In the genomic region with DNA sequence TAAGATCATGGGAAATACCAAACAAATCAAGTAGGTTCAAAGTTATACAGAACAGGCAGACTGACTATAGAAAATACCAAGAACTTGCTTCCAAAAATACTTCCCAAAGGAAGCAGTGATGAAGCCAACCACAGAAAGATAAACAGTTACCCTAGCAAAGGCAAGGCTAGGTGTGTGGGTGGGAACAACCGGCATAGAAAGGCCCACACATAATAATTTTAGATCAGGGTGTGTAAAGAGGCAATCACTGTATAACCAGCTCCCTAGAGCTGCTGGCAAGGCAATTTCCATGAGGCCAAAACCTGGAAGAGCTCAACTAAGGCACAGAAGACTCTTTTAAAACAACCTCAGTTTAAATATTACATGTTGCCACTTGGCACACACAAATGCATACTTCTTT, we compare ENCODE assay signal across 33 mouse cellular contexts. TPM values are rescaled to one million over a fixed set of nuclear protein-coding genes. Genes with fewer than 3 reads are reported as not detected.
DNase-seq lines count a peak whose midpoint lies in the region; ATAC-seq and TF ChIP-seq lines count a peak whose summit lies in the region.
"Had no signal": no experiment of that assay in that cellular context is flagged by ENCODE, and none has a peak within 500 bp of the region (broad histone marks: within the 10 kb centered on the region; RNA-seq: fewer than 3 reads in every experiment).

No protein-coding gene starts in this region.

- peaks cover 39% of the 10 kb centered on the region for H3K79me2 ChIP-seq in myocyte (ENCODE audit: control insufficient read depth, insufficient read depth)

- WGBS in forebrain, embryonic 10.5 days, result 86% methylated on average over 1 of the region's 1 CpGs

- no peak for TF ChIP-seq CTCF in layer of hippocampus, adult 2 months (conservative IDR thresholded peaks at IDR 0.05)

- peak overlapping the region; percentile 50 for H3K4me2 ChIP-seq in myocyte (ENCODE audit: low read depth)
- H3K4me2 ChIP-seq: heart, embryonic 15.5 days; hindbrain, embryonic 13.5 days; limb, embryonic 12.5 days; liver, embryonic 12.5 days; midbrain, embryonic 11.5 days; neural tube, embryonic 12.5 days had no signal

- no peak overlapping the region for H3ac ChIP-seq in myocyte (ENCODE audit: control insufficient read depth, insufficient read length)

- no peak for TF ChIP-seq POLR2A in myocyte (IDR thresholded peaks at IDR 0.05; ENCODE audit: insufficient read length, low read depth)

- no peaks in the 10 kb centered on the region for H3K9me3 ChIP-seq in forebrain, embryonic 10.5 days
- H3K9me3 ChIP-seq: heart, embryonic 10.5 days; heart, embryonic 15.5 days; hindbrain, embryonic 13.5 days; limb, embryonic 12.5 days; liver, embryonic 12.5 days; neural tube, embryonic 12.5 days had no signal

- H3K4me3 ChIP-seq in layer of hippocampus, adult 2 months, result no peak overlapping the region
- H3K4me3 ChIP-seq in myocyte, result no peak overlapping the region
- H3K4me3 ChIP-seq in forebrain, embryonic 10.5 days, result no peak overlapping the region
- H3K4me3 ChIP-seq: heart, embryonic 10.5 days; heart, embryonic 15.5 days; hindbrain, embryonic 13.5 days; limb, embryonic 12.5 days; liver, embryonic 12.5 days; neural tube, embryonic 12.5 days had no signal

- H3K36me3 ChIP-seq in myocyte (ENCODE audit: control insufficient read depth, insufficient read depth), result no peaks in the 10 kb centered on the region
- H3K36me3 ChIP-seq in forebrain, embryonic 10.5 days (replicated peaks), result no peaks in the 10 kb centered on the region
- H3K36me3 ChIP-seq: heart, embryonic 10.5 days; heart, embryonic 15.5 days; hindbrain, embryonic 13.5 days; limb, embryonic 12.5 days; liver, embryonic 12.5 days; neural tube, embryonic 12.5 days had no signal

- ATAC-seq in frontal cortex, adult (ENCODE audit: low TSS enrichment), result peak; percentile 76
- ATAC-seq: forebrain, embryonic 14.5 days; intestine, embryonic 16.5 days; liver, embryonic 12.5 days; liver, postnatal 0 days; midbrain, embryonic 16.5 days had no signal

- peak overlapping the region; percentile 67 for H3K27ac ChIP-seq in layer of hippocampus, adult 2 months
- no peak overlapping the region for H3K27ac ChIP-seq in forebrain, embryonic 10.5 days
- H3K27ac ChIP-seq: heart, embryonic 10.5 days; heart, embryonic 15.5 days; hindbrain, embryonic 13.5 days; kidney, postnatal 0 days; limb, embryonic 12.5 days; liver, embryonic 12.5 days; neural tube, embryonic 12.5 days; stomach, postnatal 0 days had no signal

- H3K27me3 ChIP-seq in myocyte (ENCODE audit: control insufficient read depth, insufficient read depth, insufficient read length), result no peaks in the 10 kb centered on the region
- no peaks in the 10 kb centered on the region for H3K27me3 ChIP-seq in forebrain, embryonic 10.5 days (ENCODE audit: poor library complexity, severe bottlenecking)
- H3K27me3 ChIP-seq: CH12.LX; heart, embryonic 15.5 days; hindbrain, embryonic 13.5 days; limb, embryonic 12.5 days; liver, embryonic 12.5 days; neural tube, embryonic 12.5 days had no signal

- no peak for DNase-seq in frontal cortex, postnatal 25 days (ENCODE audit: low spot score in 2 of 2)
- DNase-seq in layer of hippocampus, adult 2 months (ENCODE audit: low spot score in 2 of 2), result peak; percentile 35 to 47
- DNase-seq in layer of hippocampus, adult 9-10 months (ENCODE audit: low spot score), result no peak
- DNase-seq in right cerebral cortex, adult 18-20 months, result peak; percentile 81
- DNase-seq in right cerebral cortex, postnatal 25 days, result no peak
- DNase-seq in forebrain, embryonic 10.5 days (ENCODE audit: extremely low spot score, low spot score), result no peak
- DNase-seq: adrenal gland, adult 8-10 months; cerebellum, adult 11 months; cerebellum, adult 9-10 months; cerebellum, postnatal 36 days; gastrocnemius, postnatal 10 days; heart, postnatal 4 days; kidney, adult 8-10 months; kidney, postnatal 4 days; liver, postnatal 0 days; lung, postnatal 36 days; right cerebral cortex, postnatal 4 days; thymus, postnatal 4 days had no signal

- H3K4me1 ChIP-seq in forebrain, embryonic 10.5 days, result no peaks in the 10 kb centered on the region
- H3K4me1 ChIP-seq: limb, embryonic 12.5 days; liver, embryonic 12.5 days; neural tube, embryonic 12.5 days had no signal

TF ChIP-seq in myocyte, 11 proteins besides CTCF, POLR2A, EP300 and RAD21:
- no peak for TF ChIP-seq MAX (IDR thresholded peaks at IDR 0.05; ENCODE audit: low read depth)
- TF ChIP-seq TCF12 (IDR thresholded peaks at IDR 0.05; ENCODE audit: insufficient read depth, poor library complexity, severe bottlenecking), result no peak
- TF ChIP-seq USF1 (IDR thresholded peaks at IDR 0.05; ENCODE audit: low read depth), result no peak
- no peak for TF ChIP-seq CEBPB (IDR thresholded peaks at IDR 0.05; ENCODE audit: insufficient read depth, poor library complexity, severe bottlenecking)
- no peak for TF ChIP-seq REST (IDR thresholded peaks at IDR 0.05; ENCODE audit: insufficient read depth, insufficient read length)
- no peak for TF ChIP-seq MYOG (IDR thresholded peaks at IDR 0.05; ENCODE audit: control insufficient read depth in 1 of 3, insufficient read depth in 1 of 3, insufficient read length in 2 of 3, low read depth in 2 of 3)

RNA-seq across cellular contexts. Expression of gene Pde4dip, which starts 29.1 kb away (rescaled TPM):
- total RNA-seq in layer of hippocampus, adult 2 months (2021), result 100 to 1,000 TPM; 232 to 246 TPM
- 134 TPM for polyA plus RNA-seq in myocyte (2012; fragmentation: generic; extraction: Trizol)
- 18.5 and 18.7 TPM in 2 replicates for polyA plus RNA-seq in forebrain, embryonic 10.5 days (2016; fragmentation: Nextera tagmentation; extraction: Ambion mirVana)

RNA-seq across cellular contexts. Expression of gene Sec22b, which starts 41.6 kb away (rescaled TPM):
- total RNA-seq in layer of hippocampus, adult 2 months (2021), result 10 to 100 TPM; 78.3 to 81.7 TPM
- polyA plus RNA-seq in myocyte (2012; fragmentation: generic; extraction: Trizol), result 55.6 TPM
- 114 TPM in 2 replicates for polyA plus RNA-seq in forebrain, embryonic 10.5 days (2016; fragmentation: Nextera tagmentation; extraction: Ambion mirVana)

Comparison
In these comparisons a context has a peak if more than half of its experiments do, and no peak if none do; other contexts are left out.
1. DNase-seq: peak in layer of hippocampus, adult 2 months (2 of 2) and right cerebral cortex, adult 18-20 months (single experiment); none in frontal cortex, postnatal 25 days (0 of 2), layer of hippocampus, adult 9-10 months (single experiment), right cerebral cortex, postnatal 25 days (single experiment) and forebrain, embryonic 10.5 days (single experiment).